In the genomic region with DNA sequence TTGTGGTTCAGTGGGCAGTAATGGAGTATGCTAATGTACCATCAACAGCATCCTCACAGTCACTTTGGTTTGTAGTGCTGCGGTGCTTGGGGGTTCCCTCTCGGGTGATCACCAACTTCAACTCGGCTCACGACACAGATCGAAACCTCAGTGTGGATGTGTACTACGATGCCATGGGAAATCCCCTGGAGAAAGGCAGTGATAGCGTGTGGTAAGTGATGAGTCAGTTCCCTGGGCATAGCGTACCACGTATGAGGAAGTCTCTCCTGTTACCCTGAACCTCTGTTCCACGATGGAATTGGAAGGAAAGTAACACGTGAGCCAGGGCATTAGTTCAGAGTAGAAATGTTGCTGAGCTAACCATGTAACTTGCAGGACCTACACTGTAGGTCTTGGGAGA, we compare ENCODE assay signal across 34 mouse cellular contexts. TPM values are rescaled to one million over a fixed set of nuclear protein-coding genes. Genes with fewer than 3 reads are reported as not detected.
DNase-seq lines count a peak whose midpoint lies in the region; ATAC-seq and TF ChIP-seq lines count a peak whose summit lies in the region.
"Had no signal": no experiment of that assay in that cellular context is flagged by ENCODE, and none has a peak within 500 bp of the region (broad histone marks: within the 10 kb centered on the region; RNA-seq: fewer than 3 reads in every experiment).

No protein-coding gene starts in this region.

- peak; percentile 90 for ATAC-seq in megakaryocyte progenitor cell, adult 5-6 weeks (replicated peaks; ENCODE audit: poor library complexity)
- no peak for ATAC-seq in forebrain, embryonic 14.5 days
- ATAC-seq in midbrain, embryonic 16.5 days: no peak
- ATAC-seq: forebrain, postnatal 0 days had no signal

- H3K4me2 ChIP-seq in forebrain, embryonic 14.5 days (ENCODE audit: low read length): no peak overlapping the region
- no peak overlapping the region for H3K4me2 ChIP-seq in midbrain, embryonic 16.5 days (ENCODE audit: low read length)
- H3K4me2 ChIP-seq: embryonic facial prominence, embryonic 12.5 days; hindbrain, embryonic 15.5 days; kidney, embryonic 15.5 days; limb, embryonic 13.5 days; liver, embryonic 11.5 days; lung, embryonic 15.5 days; neural tube, embryonic 12.5 days had no signal

- peak overlapping the region; percentile 24 for H3K4me3 ChIP-seq in bone marrow macrophage, adult 2 months (ENCODE audit: insufficient read depth, low read length)
- no peak overlapping the region for H3K4me3 ChIP-seq in forebrain, embryonic 14.5 days (ENCODE audit: low read depth, low read length)
- no peak overlapping the region for H3K4me3 ChIP-seq in midbrain, embryonic 16.5 days (ENCODE audit: low read depth, low read length)
- H3K4me3 ChIP-seq: embryonic facial prominence, embryonic 12.5 days; hindbrain, embryonic 10.5 days; hindbrain, embryonic 15.5 days; kidney, embryonic 15.5 days; limb, embryonic 13.5 days; lung, embryonic 15.5 days; megakaryocyte, embryonic 14.5 days; myocyte; neural tube, embryonic 12.5 days had no signal

- H3K36me3 ChIP-seq in forebrain, embryonic 14.5 days (ENCODE audit: control insufficient read depth, insufficient read depth, low read length): no peaks in the 10 kb centered on the region
- H3K36me3 ChIP-seq in midbrain, embryonic 16.5 days (ENCODE audit: control insufficient read depth, insufficient read depth, low read length): no peaks in the 10 kb centered on the region
- H3K36me3 ChIP-seq: embryonic facial prominence, embryonic 12.5 days; G1E; hindbrain, embryonic 10.5 days; hindbrain, embryonic 15.5 days; kidney, embryonic 15.5 days; limb, embryonic 13.5 days; lung, embryonic 15.5 days; neural tube, embryonic 12.5 days had no signal

- 93% methylated on average over 11 of the region's 11 CpGs for WGBS in forebrain, embryonic 14.5 days
- 91% methylated on average over 11 of the region's 11 CpGs for WGBS in midbrain, embryonic 16.5 days

- no peaks in the 10 kb centered on the region for H3K27me3 ChIP-seq in forebrain, embryonic 14.5 days (replicated peaks; ENCODE audit: control insufficient read depth, insufficient read depth, low read length)
- no peaks in the 10 kb centered on the region for H3K27me3 ChIP-seq in midbrain, embryonic 16.5 days (ENCODE audit: control insufficient read depth, insufficient read depth, low read depth, low read length)
- H3K27me3 ChIP-seq: embryonic facial prominence, embryonic 12.5 days; hindbrain, embryonic 15.5 days; kidney, embryonic 15.5 days; limb, embryonic 13.5 days; lung, embryonic 15.5 days; neural tube, embryonic 12.5 days had no signal

- TF ChIP-seq CTCF in bone marrow macrophage, adult 2 months (IDR thresholded peaks at IDR 0.05; ENCODE audit: low read depth, low read length): no peak

- no peak overlapping the region for H3K9ac ChIP-seq in forebrain, embryonic 14.5 days (ENCODE audit: low read length)
- no peak overlapping the region for H3K9ac ChIP-seq in midbrain, embryonic 16.5 days (ENCODE audit: low read depth, low read length)
- H3K9ac ChIP-seq: embryonic facial prominence, embryonic 12.5 days; forebrain, postnatal 0 days; hindbrain, embryonic 15.5 days; kidney, embryonic 15.5 days; limb, embryonic 13.5 days; lung, embryonic 15.5 days; neural tube, embryonic 12.5 days had no signal

- no peak for TF ChIP-seq POLR2A in bone marrow macrophage, adult 2 months (IDR thresholded peaks at IDR 0.05; ENCODE audit: borderline replicate concordance, low read depth, low read length)

- no peak overlapping the region for H3K27ac ChIP-seq in bone marrow macrophage, adult 2 months (ENCODE audit: insufficient read depth, low read depth, low read length)
- H3K27ac ChIP-seq in forebrain, embryonic 14.5 days (ENCODE audit: low read depth, low read length): no peak overlapping the region
- no peak overlapping the region for H3K27ac ChIP-seq in midbrain, embryonic 16.5 days (ENCODE audit: low read length)
- H3K27ac ChIP-seq: embryonic facial prominence, embryonic 12.5 days; hindbrain, embryonic 10.5 days; hindbrain, embryonic 15.5 days; kidney, embryonic 15.5 days; limb, embryonic 13.5 days; lung, embryonic 15.5 days; neural tube, embryonic 12.5 days had no signal

- peak; percentile 11 for DNase-seq in CD4-positive, CD25-positive, alpha-beta regulatory T cell, adult 2 months (ENCODE audit: low read depth, low spot score)
- no peak for DNase-seq in B cell, adult 2 months
- DNase-seq in forebrain, embryonic 14.5 days (ENCODE audit: low spot score): no peak
- no peak for DNase-seq in kidney, postnatal 36 days
- DNase-seq: adrenal gland, postnatal 10 days; cerebellum, adult 11 months; cerebellum, adult 9-10 months; cerebellum, postnatal 36 days; embryo, embryonic 11 days; forebrain, postnatal 0 days; gastrocnemius, postnatal 36 days; heart, postnatal 14 days; kidney, adult 18-20 months; kidney, postnatal 4 days; midbrain, embryonic 14.5 days; right cerebral cortex, postnatal 4 days; thymus, postnatal 14 days had no signal

- H3K9me3 ChIP-seq in forebrain, embryonic 14.5 days (replicated peaks; ENCODE audit: control insufficient read depth, low read length): no peaks in the 10 kb centered on the region
- H3K9me3 ChIP-seq in midbrain, embryonic 16.5 days (replicated peaks; ENCODE audit: control insufficient read depth, low read length, poor library complexity, severe bottlenecking): no peaks in the 10 kb centered on the region
- H3K9me3 ChIP-seq: embryonic facial prominence, embryonic 12.5 days; G1E; hindbrain, embryonic 10.5 days; hindbrain, embryonic 15.5 days; kidney, embryonic 15.5 days; limb, embryonic 13.5 days; lung, embryonic 15.5 days; megakaryocyte, embryonic 14.5 days; neural tube, embryonic 12.5 days had no signal

- H3K4me1 ChIP-seq in bone marrow macrophage, adult 2 months (ENCODE audit: control insufficient read depth, insufficient read depth, low read length): peaks cover 21% of the 10 kb centered on the region
- 0 out of 2 replicates have a peak, but pooled peaks cover 5% of the 10 kb centered on the region for H3K4me1 ChIP-seq in forebrain, embryonic 14.5 days (ENCODE audit: control insufficient read depth, insufficient read depth, low read length)
- H3K4me1 ChIP-seq in midbrain, embryonic 16.5 days (ENCODE audit: control insufficient read depth, insufficient read depth, low read length): 0 out of 2 replicates have a peak, but pooled peaks cover 3% of the 10 kb centered on the region
- H3K4me1 ChIP-seq: embryonic facial prominence, embryonic 12.5 days; hindbrain, embryonic 15.5 days; kidney, embryonic 15.5 days; limb, embryonic 13.5 days; lung, embryonic 15.5 days; neural tube, embryonic 12.5 days had no signal

RNA-seq across cellular contexts. Expression of a gene that starts 17.7 kb away (rescaled TPM):
- not detected in 2 replicates for polyA plus RNA-seq in bone marrow macrophage, adult 2 months (2012; ENCODE audit: insufficient read depth, insufficient read length, missing spikeins)
- total RNA-seq in megakaryocyte progenitor cell, adult 5-6 weeks (2015): 0.15 and 0.44 TPM in 2 replicates
- 0.04 and 0.17 TPM in 2 replicates for total RNA-seq in megakaryocyte progenitor cell, adult 5-6 weeks (2017)
- not detected in 2 replicates for polyA plus RNA-seq in forebrain, embryonic 14.5 days (2014; fragmentation: Nextera tagmentation; extraction: Ambion mirVana)
- polyA plus RNA-seq in midbrain, embryonic 16.5 days (2015; fragmentation: Nextera tagmentation; extraction: Ambion mirVana): not detected in 2 replicates
- total RNA-seq: gastrocnemius, postnatal 36 days had no signal
- polyA plus RNA-seq: embryonic facial prominence, embryonic 12.5 days; G1E; heart, embryonic 14.5 days; hindbrain, embryonic 10.5 days; hindbrain, embryonic 15.5 days; intestine, embryonic 14.5 days; kidney, embryonic 15.5 days; liver, embryonic 11.5 days; liver, embryonic 16.5 days; lung, embryonic 15.5 days; midbrain, embryonic 14.5 days; myocyte; neural tube, embryonic 12.5 days had no signal
